Mouse (Mus musculus): ENCODE measurements around the gene Cnnm2.
A peak's percentile ranks its signal among the peaks of the same experiment; 100 is the strongest.
"Not testable (repeated sequence)": the region's sequence is repeated elsewhere in the genome, so short reads cannot be mapped to it uniquely, and the experiment has no call there.

Gene Cnnm2

DNA sequence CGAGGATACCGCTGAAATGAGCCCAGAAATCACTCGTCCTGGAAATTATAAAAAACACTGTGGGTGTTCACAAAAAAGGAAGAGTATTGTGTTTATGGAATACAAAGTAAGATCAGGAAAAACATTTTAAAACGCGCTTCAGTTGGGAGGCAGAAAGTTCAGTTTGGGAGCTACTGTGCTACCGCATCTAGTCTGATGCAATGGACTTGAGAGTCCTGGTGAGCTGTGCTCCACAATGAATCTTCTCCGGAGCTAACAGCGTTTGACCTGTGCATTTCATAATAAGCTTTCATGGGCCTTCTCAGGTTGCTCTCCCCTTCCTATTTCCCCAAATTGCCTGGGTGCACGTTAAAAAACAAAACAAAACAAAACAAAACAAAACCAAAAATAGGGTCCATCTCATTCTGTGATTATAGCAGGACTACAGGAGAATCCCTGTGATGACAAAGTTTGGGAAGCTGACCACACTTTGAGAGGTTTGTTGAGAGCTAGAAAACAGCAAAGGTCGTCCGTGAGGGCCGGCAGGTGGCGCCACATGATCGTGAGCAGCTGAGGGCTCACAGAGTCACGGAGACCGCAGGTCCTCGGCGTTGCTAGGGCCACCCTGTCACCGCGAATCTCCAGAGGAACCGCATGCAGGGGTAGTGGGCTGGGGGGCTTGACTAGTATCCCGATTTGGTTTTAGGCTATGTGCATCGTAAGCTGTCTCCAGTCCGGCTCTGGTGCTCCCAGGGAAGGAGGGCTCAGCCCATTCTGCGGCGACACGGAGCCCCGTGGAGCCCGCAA lies 828 bp upstream of the Cnnm2 start:
- DNase-seq (ENCODE audit: low read depth) = peak; percentile 93

DNA sequence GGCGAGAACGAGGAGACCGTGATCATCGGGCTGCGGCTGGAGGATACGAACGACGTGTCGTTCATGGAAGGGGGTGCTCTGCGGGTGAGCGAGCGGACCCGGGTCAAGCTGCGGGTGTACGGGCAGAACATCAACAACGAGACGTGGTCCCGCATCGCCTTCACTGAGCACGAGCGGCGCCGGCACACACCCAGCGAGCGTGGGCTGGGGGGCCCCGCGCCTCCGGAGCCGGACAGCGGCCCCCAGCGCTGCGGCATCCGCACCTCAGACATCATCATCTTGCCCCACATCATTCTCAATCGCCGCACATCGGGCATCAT lies 535 bp downstream of the Cnnm2 start:
- DNase-seq (ENCODE audit: low read depth) = no peak

DNA sequence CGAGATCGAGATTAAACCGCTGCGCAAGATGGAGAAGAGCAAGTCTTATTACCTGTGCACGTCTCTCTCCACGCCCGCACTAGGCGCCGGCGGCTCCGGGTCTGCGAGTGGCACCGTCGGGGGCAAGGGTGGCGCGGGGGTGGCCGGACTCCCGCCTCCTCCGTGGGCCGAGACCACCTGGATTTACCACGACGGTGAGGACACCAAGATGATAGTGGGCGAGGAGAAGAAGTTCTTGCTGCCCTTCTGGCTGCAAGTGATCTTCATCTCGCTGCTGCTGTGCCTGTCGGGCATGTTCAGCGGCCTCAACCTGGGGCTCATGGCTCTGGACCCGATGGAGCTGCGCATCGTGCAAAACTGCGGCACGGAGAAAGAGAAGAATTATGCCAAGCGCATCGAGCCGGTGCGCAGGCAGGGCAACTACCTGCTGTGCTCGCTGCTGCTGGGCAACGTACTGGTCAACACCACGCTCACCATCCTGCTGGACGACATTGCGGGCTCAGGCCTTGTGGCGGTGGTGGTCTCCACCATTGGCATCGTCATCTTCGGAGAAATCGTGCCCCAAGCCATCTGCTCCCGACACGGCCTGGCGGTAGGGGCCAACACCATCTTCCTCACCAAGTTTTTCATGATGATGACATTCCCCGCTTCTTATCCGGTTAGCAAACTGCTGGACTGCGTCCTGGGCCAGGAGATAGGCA lies 1.0 kb downstream of the Cnnm2 start:
- peak; percentile 55 for DNase-seq (ENCODE audit: low read depth)

DNA sequence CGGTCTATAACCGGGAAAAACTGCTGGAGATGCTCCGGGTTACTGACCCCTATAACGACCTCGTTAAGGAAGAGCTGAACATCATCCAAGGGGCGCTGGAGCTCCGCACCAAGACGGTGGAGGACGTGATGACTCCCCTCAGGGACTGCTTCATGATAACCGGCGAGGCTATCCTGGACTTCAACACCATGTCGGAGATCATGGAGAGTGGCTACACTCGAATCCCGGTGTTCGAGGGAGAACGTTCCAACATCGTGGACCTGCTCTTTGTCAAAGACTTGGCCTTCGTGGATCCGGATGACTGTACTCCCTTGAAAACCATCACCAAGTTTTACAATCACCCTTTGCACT lies 1.6 kb downstream of the Cnnm2 start:
- peak; percentile 40 for DNase-seq (ENCODE audit: low read depth)

DNA sequence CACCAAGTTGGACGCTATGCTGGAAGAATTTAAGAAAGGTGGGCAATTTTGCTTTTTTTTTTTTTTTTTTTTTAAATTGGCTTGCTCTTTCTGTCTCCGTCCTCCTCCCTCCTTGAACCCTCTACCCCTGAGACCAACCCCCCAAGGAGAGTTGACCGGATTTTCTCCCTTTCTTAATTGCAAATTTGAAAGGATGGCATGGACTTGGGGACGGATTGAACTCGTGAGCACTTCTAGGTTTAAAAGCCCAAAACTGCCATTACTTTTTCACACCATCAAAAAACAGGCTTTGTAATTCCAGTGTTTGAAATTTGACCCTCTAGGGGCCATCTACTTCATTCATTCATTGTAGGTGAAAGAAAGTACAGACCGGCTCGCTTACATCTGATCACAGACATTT lies 2.0 kb downstream of the Cnnm2 start:
- DNase-seq (ENCODE audit: low read depth) = no peak

DNA sequence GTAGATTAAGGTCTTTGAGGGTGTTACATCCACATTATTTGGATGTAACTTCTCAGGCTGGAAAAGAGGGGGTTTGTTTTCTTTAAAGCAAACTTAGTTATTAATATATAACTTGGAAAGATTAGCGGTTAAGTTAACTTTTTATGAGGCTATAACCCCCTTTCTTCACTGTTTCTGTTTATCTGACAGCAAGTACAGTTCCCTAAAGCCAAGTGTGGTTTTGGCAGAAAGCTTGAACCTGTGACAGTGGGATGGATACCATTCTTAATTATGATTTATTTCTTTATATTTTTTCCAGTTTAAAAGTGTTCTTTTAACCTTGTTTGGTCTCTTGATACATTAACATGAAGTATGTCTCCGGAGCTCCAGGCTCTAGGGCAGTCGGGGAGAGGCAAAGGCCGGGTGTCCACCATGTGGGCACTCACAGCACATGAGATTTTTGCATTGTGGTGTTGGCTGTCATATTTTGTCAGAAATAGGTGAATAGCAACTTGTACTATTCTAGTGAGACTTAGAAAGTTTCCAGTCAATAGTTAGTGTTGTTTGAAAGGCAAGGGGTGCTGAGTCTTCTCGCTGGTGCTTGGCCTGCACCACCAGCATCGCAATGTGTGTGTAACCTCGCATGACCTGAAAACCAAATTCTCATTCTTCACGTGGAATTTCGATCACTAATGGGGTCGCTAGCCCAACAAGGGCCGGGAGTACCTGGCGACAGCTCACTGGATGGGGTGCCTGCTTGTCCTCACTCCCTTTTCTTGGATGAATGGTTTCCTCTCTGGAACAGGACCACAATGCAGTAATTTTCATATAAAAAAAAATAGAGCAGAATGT lies 2.8 kb downstream of the Cnnm2 start:
- DNase-seq (ENCODE audit: low read depth) = no peak

DNA sequence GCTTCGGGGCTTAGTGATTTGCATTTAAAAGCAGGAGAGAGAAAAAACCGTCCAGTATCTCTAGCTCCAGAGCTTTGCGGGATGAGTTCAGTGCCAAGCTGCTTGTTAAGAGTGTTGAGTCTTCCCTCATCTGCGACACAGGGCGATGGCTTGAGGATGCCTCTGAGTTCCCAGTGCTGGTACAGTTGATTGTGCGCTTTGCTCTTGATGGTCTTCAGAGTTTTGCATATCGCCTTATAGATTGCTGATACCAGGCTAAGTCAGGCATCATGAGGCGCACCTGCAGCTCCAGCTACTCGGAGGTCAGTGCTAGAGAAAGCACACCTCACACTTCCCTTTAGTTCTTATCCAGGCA lies 3.3 kb downstream of the Cnnm2 start:
- no peak for DNase-seq (ENCODE audit: low read depth)

DNA sequence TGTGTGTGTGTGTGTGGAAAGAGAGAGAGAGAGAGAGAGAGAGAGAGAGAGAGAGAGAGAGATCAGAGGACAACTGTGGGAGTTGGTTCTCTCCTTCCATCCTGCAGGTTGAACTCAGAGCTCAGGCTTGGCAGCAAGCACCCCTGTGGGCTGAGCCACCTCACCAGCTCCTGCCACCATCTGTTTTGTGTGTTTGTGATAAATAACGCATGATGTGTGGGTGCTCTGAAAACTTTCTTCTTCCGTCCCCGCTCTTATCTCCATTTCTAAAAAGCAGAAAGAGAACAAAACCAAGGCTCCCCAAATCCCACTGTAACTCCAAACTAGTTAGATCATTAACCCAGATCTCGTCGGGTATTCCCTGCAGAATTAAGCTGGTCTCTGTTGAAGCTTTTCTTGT lies 4.7 kb downstream of the Cnnm2 start:
- no peak for DNase-seq (ENCODE audit: low read depth)

DNA sequence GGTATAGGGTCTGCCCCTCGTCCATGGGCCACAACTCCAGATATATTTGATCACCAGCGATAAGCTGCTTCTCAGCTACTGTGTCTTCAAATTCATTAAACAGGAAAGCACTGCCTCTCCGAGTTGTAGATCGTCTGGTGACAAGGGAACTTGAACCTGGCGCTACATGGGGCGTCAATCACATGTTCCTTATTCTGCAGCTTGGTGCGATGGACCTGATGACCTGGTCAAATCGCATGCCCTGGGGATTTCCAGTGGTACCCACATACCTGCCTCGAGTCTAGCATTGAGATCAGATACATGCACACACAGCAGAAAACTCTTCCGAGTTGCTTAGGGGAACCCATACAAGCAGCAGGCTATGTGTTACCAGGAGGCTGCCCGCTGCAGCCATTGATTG lies 8.4 kb downstream of the Cnnm2 start:
- no peak for DNase-seq (ENCODE audit: low read depth)

DNA sequence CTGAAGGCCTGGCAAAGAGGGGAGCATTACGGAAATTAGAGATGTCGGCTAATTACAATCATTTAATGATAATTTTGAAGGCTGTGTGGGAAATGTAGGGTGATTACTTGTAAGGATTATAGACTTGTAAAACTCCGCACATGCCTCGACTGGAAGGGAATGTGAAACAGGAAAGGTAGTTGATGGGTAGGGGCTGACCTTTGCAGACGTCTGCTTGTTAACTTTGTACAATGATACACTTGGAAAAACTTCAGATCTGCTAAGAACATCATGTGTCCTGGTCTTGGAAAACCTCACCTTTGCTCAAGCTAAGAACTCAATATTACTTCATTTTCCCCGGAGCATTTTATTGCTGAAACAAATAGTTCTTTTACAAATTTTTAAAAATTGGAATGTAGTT lies 10.4 kb downstream of the Cnnm2 start:
- no peak for DNase-seq (ENCODE audit: low read depth)

DNA sequence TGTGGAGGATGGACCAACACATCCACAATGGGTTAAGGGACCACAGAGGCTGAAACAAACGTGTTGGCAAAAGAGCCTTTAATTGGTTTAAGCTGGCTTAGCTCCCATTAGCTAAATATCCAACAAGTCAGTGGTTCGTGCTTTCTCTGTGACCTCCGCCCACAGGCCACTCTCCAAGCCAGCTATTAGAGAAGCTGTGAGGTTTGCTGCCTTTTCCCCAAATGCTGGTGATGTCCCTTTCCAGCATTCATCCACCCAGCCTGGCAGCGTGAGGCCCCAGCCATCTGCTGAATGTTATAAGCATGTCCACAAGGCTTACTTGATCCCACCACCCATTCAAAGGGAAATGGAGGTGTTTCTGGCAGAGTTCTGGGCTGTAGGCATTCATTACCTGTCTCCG lies 15.0 kb downstream of the Cnnm2 start:
- no peak for DNase-seq (ENCODE audit: low read depth)

DNA sequence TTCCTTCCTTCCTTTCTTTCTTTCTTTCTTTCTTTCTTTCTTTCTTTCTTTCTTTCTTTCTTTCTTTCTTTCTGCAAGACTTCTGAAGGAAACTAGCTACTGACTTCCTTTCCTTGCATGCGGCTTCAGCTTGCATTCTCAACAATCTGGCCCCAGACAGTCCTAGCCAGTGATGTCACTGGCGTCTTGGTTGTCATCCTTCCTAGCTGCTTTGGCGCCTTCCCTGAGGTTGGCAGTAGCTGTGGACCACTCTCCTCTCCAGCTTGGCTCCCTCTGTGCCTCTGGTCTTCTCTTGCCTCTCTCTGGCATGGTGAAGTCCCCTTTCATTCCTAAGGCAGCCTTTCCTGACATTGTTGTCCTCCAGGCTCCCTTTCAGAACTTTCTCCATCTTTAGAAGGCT lies 15.5 kb downstream of the Cnnm2 start:
- no peak for DNase-seq (ENCODE audit: low read depth)

DNA sequence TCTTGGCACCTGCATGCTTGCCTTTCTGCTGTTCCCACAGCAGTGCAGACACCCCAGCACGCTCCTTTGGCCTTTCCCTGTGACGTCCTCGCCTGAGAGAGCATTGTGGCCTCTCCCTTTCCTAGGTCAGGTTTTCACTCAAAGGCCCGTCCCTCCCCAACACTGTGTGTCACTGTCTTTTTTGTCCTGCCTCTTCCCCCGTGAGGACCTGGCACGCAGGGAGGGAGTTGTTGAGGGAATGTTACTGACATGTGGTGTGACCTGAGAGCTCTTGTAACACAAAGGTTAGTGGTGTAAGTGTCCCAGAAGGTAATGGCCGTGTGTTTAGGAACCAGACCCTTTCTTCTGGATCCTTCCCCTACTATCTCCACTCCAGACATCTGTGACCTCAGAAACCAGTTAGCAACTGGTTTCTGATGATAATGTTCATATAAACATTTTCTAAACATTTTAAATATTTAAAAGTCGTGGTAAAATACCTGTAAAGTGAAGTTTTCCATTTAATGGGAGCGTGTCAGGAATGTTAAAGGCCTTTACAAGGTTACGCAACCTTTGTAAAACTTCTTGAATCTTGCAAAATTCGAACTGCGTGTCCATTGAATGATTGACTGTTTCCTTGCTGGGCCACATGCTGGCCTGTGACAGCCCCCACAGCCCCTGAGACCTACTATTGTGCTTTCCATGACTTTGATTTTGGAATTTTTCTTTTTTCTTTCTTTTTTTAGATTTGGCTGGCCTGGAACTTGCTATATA lies 16.7 kb downstream of the Cnnm2 start:
- DNase-seq (ENCODE audit: low read depth) = no peak

DNA sequence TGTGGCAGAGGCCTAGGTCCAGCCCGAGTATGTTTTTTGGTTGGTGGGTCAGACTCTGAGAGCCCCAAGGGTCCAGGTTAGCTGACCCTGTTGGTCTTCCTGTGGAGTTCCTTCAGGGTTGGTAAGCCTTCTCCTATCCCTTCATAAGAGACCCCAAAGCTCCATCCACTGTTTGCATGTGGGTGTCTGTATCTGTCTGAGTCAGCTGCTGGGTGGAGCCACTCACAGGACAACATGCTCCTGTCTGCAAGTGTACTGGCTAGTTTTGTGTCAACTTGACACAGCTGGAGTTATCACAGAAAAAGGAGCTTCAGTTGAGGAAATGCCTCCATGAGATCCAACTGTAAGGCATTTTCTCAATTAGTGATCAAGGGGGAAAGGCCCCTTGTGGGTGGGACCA lies 17.7 kb downstream of the Cnnm2 start:
- DNase-seq (ENCODE audit: low read depth) = not testable (repeated sequence)

DNA sequence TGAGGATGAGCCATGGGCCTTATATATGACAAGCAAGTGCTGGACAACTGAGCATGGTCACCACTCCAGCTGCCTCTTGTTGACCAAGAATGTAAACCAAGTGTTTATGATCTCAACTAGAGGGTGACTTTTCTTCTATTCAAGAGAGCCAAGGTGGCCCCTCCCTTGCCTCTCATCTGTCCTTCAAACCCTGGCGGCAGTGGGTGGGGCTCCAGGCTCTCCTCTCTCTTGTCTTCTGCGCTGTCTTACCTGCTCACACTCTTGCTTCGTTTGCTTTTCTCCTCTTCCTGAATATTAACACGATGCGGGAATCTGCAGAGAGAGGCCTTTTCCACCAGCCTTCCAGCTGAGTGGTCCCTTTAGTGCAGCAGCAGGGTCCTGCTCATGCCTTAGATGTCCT lies 22.6 kb downstream of the Cnnm2 start:
- DNase-seq (ENCODE audit: low read depth) = no peak

DNA sequence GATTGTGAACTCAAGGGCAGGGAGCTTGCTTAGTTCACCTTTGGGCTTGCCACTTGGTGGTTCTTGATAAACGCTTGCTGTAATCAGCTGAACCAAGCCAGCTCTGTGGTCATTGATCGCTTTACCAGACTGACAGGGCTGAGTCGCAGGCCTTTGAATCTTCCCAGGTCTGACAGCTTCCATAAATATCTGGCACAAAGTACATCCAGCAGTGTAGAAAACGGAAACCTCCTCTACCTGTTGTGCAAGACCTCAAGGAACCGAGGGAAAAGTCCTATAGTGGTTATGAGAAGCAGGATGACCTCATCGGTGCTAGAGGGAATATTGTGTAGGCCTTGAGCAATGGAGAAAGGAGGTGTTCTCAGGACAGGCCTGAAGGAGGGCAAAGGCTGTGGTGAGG lies 23.1 kb downstream of the Cnnm2 start:
- DNase-seq (ENCODE audit: low read depth) = no peak

DNA sequence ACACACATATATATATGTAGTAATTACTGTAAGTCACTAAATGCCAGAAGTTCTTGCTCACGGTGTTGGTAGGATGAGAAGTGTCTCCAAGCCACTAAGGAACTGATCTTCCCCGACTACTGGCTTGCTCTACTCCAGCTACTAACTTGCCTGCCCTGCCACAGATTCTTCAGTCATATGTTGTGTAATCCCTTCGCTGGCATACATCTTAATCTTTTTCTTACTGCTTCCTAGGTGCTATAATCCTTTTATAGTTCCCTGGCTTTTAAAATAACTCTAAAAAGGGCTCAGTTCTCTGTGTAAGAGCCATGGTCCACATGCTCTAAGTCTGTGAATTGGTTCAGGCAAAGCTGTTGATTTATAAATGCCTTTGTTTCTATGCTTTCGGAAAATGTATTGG lies 24.2 kb downstream of the Cnnm2 start:
- no peak for DNase-seq (ENCODE audit: low read depth)

DNA sequence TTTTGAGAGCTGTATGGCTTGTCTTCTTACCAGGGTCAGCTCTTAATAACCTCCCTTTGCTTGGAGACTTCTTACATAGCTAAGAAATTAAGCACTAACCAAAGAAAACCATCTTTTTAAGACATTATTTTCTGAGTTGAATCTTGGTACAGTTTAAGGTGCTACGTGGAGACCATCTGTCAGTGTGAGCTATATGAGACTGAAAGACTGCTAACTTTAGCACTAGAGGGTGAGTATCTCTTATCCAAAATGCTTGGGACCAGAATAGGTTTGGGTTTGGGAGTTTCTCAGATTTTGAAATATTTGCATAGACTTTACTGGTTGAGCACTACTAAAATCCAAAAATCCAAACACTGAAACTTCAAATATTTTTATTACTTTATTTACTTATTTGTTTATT lies 28.4 kb downstream of the Cnnm2 start:
- no peak for DNase-seq (ENCODE audit: low read depth)

DNA sequence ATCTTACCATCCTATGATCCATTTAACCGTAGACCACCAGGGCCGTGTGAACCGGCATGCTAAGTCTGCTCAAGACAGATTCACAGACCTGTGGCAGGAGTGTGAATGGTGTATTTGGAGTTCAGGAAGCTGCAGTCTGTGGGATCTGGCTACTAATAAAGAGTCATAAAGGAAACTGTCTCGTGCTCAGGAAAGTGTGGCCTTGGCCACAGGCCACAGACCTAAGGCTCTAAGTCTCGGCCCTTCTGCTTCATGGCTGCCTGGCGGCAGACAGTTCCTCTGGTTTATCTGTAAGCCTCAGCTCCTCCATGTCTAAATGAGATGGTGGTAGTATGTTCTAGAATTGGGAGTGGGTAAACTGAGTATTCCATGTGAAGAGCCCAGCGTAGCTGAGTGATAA lies 30.0 kb downstream of the Cnnm2 start:
- DNase-seq (ENCODE audit: low read depth) = no peak

DNA sequence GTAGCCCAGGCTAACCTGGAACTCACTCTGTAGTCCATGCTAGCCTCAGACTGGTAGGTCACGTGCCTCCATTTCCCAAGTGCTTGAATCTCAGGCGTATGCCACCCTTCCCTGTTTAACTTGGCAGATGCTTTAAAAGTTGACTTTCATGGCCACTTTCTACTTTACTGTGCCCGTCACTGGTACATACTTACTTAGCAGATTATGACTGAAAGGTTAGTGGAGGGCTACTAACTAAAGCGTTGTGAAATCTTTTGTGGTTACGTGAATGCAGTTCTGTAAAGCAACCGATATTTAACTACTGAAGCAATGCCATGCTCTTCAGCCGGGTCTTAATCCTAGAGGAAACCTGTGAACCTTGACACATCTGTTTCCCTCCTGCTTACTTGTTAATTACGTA lies 30.5 kb downstream of the Cnnm2 start:
- DNase-seq (ENCODE audit: low read depth) = no peak

DNA sequence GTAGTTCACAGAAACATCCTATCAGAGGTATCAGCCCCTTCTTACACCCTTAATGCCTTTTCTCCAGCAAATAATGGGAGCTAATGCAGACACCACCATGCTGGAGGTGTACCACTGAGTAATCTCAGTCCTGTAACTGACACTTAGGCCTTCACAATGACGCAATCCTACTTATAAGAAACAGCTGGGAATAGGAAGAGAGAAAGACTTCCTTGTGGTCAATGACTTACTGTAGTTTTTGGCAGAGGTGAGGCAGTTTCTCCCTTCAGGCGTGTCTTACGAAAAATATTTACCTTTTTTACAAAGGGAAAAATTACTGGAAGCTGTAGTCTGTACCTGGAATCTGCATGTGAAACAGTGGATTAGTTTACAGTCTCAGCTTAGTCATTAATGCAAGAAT lies 31.1 kb downstream of the Cnnm2 start:
- DNase-seq (ENCODE audit: low read depth) = no peak

DNA sequence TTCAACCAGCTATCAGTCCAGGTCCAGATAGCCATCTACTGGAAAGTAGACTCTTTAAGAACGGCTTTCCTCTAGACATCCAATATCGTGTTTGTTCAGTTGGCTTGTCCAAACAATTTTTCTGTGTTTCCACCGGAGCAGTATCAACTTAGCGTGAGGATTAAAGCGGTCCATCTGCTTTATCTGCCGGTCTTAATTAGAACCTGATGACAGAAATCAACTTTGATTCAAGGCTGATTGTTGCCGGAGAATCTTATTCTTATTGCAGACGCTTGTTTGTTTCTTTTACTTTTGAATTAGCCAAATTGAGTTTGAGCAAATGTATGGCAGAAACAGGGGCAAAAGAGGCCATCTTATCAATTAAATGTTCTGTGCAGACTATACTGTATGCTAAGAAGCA lies 32.8 kb downstream of the Cnnm2 start:
- DNase-seq (ENCODE audit: low read depth) = no peak
